Mouse (Mus musculus) cerebellum, adult 2 months (tissue): ENCODE results near the gene Rps11.

Experiments
- CTCF ChIP-seq: fragments of 200-500 bp; IDR thresholded peaks from 2 replicates; pipeline ENCODE4 v1.5.1; 2011; ENCODE audit warnings: low read depth, mild to moderate bottlenecking, control low read depth, low read length, moderate library complexity, borderline replicate concordance; ENCODE audit not compliant: insufficient read depth
- POLR2A ChIP-seq: fragments of 200-500 bp; IDR thresholded peaks from 2 replicates; pipeline ENCODE4 v1.6.1; 2011; ENCODE audit warnings: low read length, control low read depth, borderline replicate concordance; ENCODE audit not compliant: insufficient read depth

GRCm38 (mm10) chr7:45073171-45073707 is 51.0 kb downstream of the Rps11 start:
- TF ChIP-seq CTCF (no peak), POLR2A (no peak)
